8 mouse cellular contexts compared by ENCODE assay signal in the genomic region with DNA sequence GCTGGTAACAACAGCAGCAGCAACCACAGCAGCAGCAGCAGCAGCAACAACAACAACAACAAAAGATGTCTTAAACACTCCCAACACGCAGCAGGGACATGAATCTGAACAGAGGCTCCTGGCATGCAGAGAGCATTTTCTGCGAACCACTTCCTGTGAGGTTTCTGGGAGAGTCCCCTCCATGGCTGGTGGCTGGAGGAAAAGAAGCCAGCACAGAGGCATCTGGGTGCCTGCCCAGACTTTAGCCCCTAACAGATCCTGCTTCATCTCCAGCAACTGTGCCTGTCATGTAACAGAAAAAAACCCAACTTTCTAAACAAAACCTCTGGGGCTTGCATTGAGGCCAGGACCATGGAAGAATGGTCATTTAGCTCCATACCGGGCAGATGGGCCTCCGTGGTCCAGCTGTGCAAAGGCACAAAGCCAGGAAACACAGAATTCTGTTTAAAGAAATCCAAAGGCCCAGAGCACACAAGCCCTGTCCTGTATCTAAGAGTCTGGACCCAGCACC. TPM values are rescaled to one million over a fixed set of nuclear protein-coding genes. Genes with fewer than 3 reads are reported as not detected.
DNase-seq lines count a peak whose midpoint lies in the region; ATAC-seq lines count a peak whose summit lies in the region.

No protein-coding gene starts in this region.

- H3K36me3 ChIP-seq in midbrain, embryonic 10.5 days: no peaks in the 10 kb centered on the region
- H3K36me3 ChIP-seq in midbrain, embryonic 14.5 days (ENCODE audit: control insufficient read depth, insufficient read depth, low read length): no peaks in the 10 kb centered on the region
- no peaks in the 10 kb centered on the region for H3K36me3 ChIP-seq in intestine, embryonic 14.5 days (ENCODE audit: control insufficient read depth, insufficient read depth, low read length)

- peak overlapping the region; percentile 42; the same call in 1 of the 2 replicates for H3K27ac ChIP-seq in midbrain, embryonic 10.5 days (replicated peaks)
- H3K27ac ChIP-seq in midbrain, embryonic 14.5 days (replicated peaks; ENCODE audit: low read depth, low read length): no peak overlapping the region
- H3K27ac ChIP-seq in intestine, embryonic 14.5 days (ENCODE audit: low read depth): peak overlapping the region; percentile 85

- H3K9ac ChIP-seq in midbrain, embryonic 14.5 days (replicated peaks; ENCODE audit: low read length): no peak overlapping the region
- no peak overlapping the region for H3K9ac ChIP-seq in intestine, embryonic 14.5 days (ENCODE audit: low read length)

- H3K9me3 ChIP-seq in midbrain, embryonic 10.5 days (replicated peaks): no peaks in the 10 kb centered on the region; the same call in 1 of the 2 replicates
- H3K9me3 ChIP-seq in midbrain, embryonic 14.5 days (ENCODE audit: control insufficient read depth, low read length): no peaks in the 10 kb centered on the region
- H3K9me3 ChIP-seq in intestine, embryonic 14.5 days (ENCODE audit: control insufficient read depth, low read length): no peaks in the 10 kb centered on the region

- peaks cover 49% of the 10 kb centered on the region for H3K4me1 ChIP-seq in midbrain, embryonic 10.5 days
- peaks cover 1% of the 10 kb centered on the region; the same call in 1 of the 2 replicates for H3K4me1 ChIP-seq in midbrain, embryonic 14.5 days (ENCODE audit: control insufficient read depth, insufficient read depth, low read length)
- H3K4me1 ChIP-seq in intestine, embryonic 14.5 days (replicated peaks; ENCODE audit: control insufficient read depth, insufficient read depth, low read length): peaks cover 36% of the 10 kb centered on the region

- no peak for ATAC-seq in midbrain, embryonic 14.5 days (ENCODE audit: low FRiP score, low TSS enrichment)
- no peak for ATAC-seq in intestine, embryonic 14.5 days (replicated peaks; ENCODE audit: low FRiP score, low TSS enrichment, low read depth)

- H3K4me2 ChIP-seq in midbrain, embryonic 14.5 days (ENCODE audit: low read length): no peak overlapping the region
- H3K4me2 ChIP-seq in intestine, embryonic 14.5 days (ENCODE audit: low read length): no peak overlapping the region

- H3K27me3 ChIP-seq in midbrain, embryonic 10.5 days (ENCODE audit: low read depth, poor library complexity, severe bottlenecking): no peaks in the 10 kb centered on the region
- H3K27me3 ChIP-seq in midbrain, embryonic 14.5 days (ENCODE audit: control insufficient read depth, insufficient read depth, low read length): no peaks in the 10 kb centered on the region
- no peaks in the 10 kb centered on the region for H3K27me3 ChIP-seq in intestine, embryonic 14.5 days (replicated peaks; ENCODE audit: control insufficient read depth, insufficient read depth, low read length)

- H3K4me3 ChIP-seq in midbrain, embryonic 10.5 days: no peak overlapping the region
- no peak overlapping the region for H3K4me3 ChIP-seq in midbrain, embryonic 14.5 days (replicated peaks; ENCODE audit: low read depth, low read length)
- no peak overlapping the region for H3K4me3 ChIP-seq in intestine, embryonic 14.5 days (ENCODE audit: low read depth, low read length)

- intact Hi-C loops in gastrocnemius, postnatal 14 days (cut with DNase I; ENCODE audit: low total_unique reads): no loop called here

- WGBS in midbrain, embryonic 10.5 days: 78% methylated on average over 4 of the region's 4 CpGs
- 71% methylated on average over 4 of the region's 4 CpGs for WGBS in midbrain, embryonic 14.5 days
- 32% methylated on average over 4 of the region's 4 CpGs for WGBS in intestine, embryonic 14.5 days

- DNase-seq in midbrain, embryonic 10.5 days (ENCODE audit: low spot score): no peak
- no peak for DNase-seq in midbrain, embryonic 14.5 days
- DNase-seq in gastrocnemius, postnatal 14 days: peak; percentile 70
- no peak for DNase-seq in intestine, embryonic 14.5 days (ENCODE audit: low spot score)
- peak; percentile 67 for DNase-seq in lung, postnatal 36 days
- DNase-seq in ovary, adult 18-20 months (ENCODE audit: low spot score): no peak
- DNase-seq in right cerebral cortex, postnatal 25 days: no peak
- DNase-seq in spleen, postnatal 4 days (ENCODE audit: low spot score in 2 of 2): no peak

RNA-seq across cellular contexts. Expression of a gene that starts 34.4 kb away (rescaled TPM):
- polyA plus RNA-seq in midbrain, embryonic 10.5 days (2016; fragmentation: Nextera tagmentation; extraction: Ambion mirVana): 43.7 and 53.1 TPM in 2 replicates
- polyA plus RNA-seq in midbrain, embryonic 14.5 days (2014; fragmentation: Nextera tagmentation; extraction: Ambion mirVana): 15.0 and 40.7 TPM in 2 replicates
- total RNA-seq in gastrocnemius, postnatal 14 days (2021): 100 to 1,000 TPM; 297 to 319 TPM
- polyA plus RNA-seq in intestine, embryonic 14.5 days (2014; fragmentation: Nextera tagmentation; extraction: Ambion mirVana): 52.9 and 58.4 TPM in 2 replicates

RNA-seq across cellular contexts. Expression of a gene that starts 34.5 kb away (rescaled TPM):
- polyA plus RNA-seq in midbrain, embryonic 10.5 days (2016; fragmentation: Nextera tagmentation; extraction: Ambion mirVana): 113 and 146 TPM in 2 replicates
- 38.1 and 123 TPM in 2 replicates for polyA plus RNA-seq in midbrain, embryonic 14.5 days (2014; fragmentation: Nextera tagmentation; extraction: Ambion mirVana)
- 100 to 1,000 TPM; 636 to 736 TPM for total RNA-seq in gastrocnemius, postnatal 14 days (2021)
- polyA plus RNA-seq in intestine, embryonic 14.5 days (2014; fragmentation: Nextera tagmentation; extraction: Ambion mirVana): 228 TPM in 2 replicates

Comparison
In these comparisons a context has a peak if more than half of its experiments do, and no peak if none do; other contexts are left out.
1. DNase-seq: peak in gastrocnemius, postnatal 14 days (single experiment) and lung, postnatal 36 days (single experiment); none in midbrain, embryonic 10.5 days (single experiment), midbrain, embryonic 14.5 days (single experiment), intestine, embryonic 14.5 days (single experiment), ovary, adult 18-20 months (single experiment), right cerebral cortex, postnatal 25 days (single experiment) and spleen, postnatal 4 days (0 of 2).